Mouse (Mus musculus) kidney, adult 2 months (tissue): ENCODE measurements around the gene Anln. TPM values are rescaled to one million over a fixed set of nuclear protein-coding genes. Genes with fewer than 3 reads are reported as not detected.

Source experiments
- DNase-seq: peaks from one replicate; pipeline ENCODE4 v3.0.0; 2021
- H3K27ac ChIP-seq: fragments of 200-500 bp; 2 replicates; pipeline ENCODE4 v1.5.1; 2012; ENCODE audit warnings: low read depth, low read length, control low read depth, inconsistent platforms; ENCODE audit not compliant: insufficient read depth
- H3K27me3 ChIP-seq: fragments of 200-500 bp; replicated peaks from 2 replicates; pipeline ENCODE4 v1.6.1; 2012; ENCODE audit warnings: mild to moderate bottlenecking, moderate library complexity, low read length, inconsistent platforms; ENCODE audit not compliant: control insufficient read depth, insufficient read depth
- H3K36me3 ChIP-seq: fragments of 200-500 bp; 2 replicates; pipeline ENCODE4 v1.6.1; 2012; ENCODE audit warnings: mild to moderate bottlenecking, moderate library complexity, low read length, inconsistent platforms; ENCODE audit not compliant: control insufficient read depth, insufficient read depth
- H3K4me1 ChIP-seq: fragments of 200-500 bp; 2 replicates; pipeline ENCODE4 v1.6.1; 2011; ENCODE audit warnings: low read length; ENCODE audit not compliant: control insufficient read depth, insufficient read depth
- H3K4me3 ChIP-seq: fragments of 200-500 bp; 2 replicates; pipeline ENCODE4 v1.5.1; 2011; ENCODE audit warnings: mild to moderate bottlenecking, low read depth, low read length, control low read depth; ENCODE audit not compliant: insufficient read depth
- CTCF ChIP-seq: fragments of 200-500 bp; conservative IDR thresholded peaks from 2 replicates; pipeline ENCODE4 v1.5.1; 2011; ENCODE audit warnings: low read depth, mild to moderate bottlenecking, control low read depth, low read length, moderate library complexity, mixed read lengths; ENCODE audit not compliant: insufficient read depth, insufficient read length
- POLR2A ChIP-seq: fragments of 200-500 bp; IDR thresholded peaks from one replicate; pipeline ENCODE4 v1.6.1; 2011; ENCODE audit warnings: low read depth, low read length, control low read depth
- WGBS: fragments of 180-500 bp; shearing (Covaris S2); methylation state at CpG from one replicate; pipeline ENCODE4 v1.1.7; 2018; 5-methylcytosine and 5-hydroxymethylcytosine counted together
- polyA plus RNA-seq: library from polyadenylated mRNA; depleted of rRNA; stranded (reverse); fragments of >200 nt; gene quantifications from 2 replicates; pipeline ENCODE4 v1.2.3, GENCODE M21; 2012; rRNA removed

The Anln gene
- polyA plus RNA-seq, result 0.33 and 0.44 TPM in 2 replicates

- Histone ChIP-seq H3K4me3 (peak within 1 kb of the TSS; percentile 64), H3K27me3 (no peaks in the 10 kb centered on the region), H3K27ac (peak within 1 kb of the TSS; percentile 48), H3K4me1 (no peaks in the 10 kb centered on the region; the same call in 1 of the 2 replicates), H3K36me3 (no peaks in the 10 kb centered on the region)
- DNase-seq, result peak; percentile 95
- under 1% methylated on average over 44 of the region's 44 CpGs for WGBS
- TF ChIP-seq POLR2A, result peak; percentile 96
- TF ChIP-seq CTCF, result no peak
These were observed at the start of gene Anln for GRCm38 (mm10) chr9:22389021-22389476. Gene Anln, minus strand, starts transcription at chr9:22389188.

DNA sequence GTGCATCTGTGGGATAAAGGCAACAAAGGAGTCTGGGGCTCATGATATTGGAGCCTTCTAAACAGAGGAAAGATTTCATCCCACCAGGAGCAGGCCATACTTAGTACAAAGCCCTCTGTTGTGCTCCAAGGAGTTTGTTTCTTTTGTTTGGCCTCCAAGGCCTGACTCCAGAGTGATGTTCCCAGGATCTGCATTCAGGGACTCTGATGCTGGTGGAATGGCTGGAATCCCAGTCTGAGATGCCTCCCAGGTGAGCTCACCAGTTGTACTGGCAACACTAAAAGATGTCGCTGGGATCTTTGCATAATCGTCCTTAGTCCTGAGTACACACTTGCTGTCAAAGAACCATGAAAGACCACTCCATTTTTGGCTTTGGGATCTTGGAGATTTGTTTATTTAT is 45.1 kb upstream of the Anln start:
- TF ChIP-seq CTCF (no peak), POLR2A (no peak)
- WGBS, result 93% methylated on average over 2 of the region's 2 CpGs

GRCm38 (mm10) chr9:22433221-22433620 is 44.2 kb upstream of the Anln start:
- H3K27ac ChIP-seq, result no peak overlapping the region
- DNase-seq, result no peak
- H3K4me1 ChIP-seq, result no peaks in the 10 kb centered on the region
- TF ChIP-seq CTCF (no peak), POLR2A (no peak)
- H3K27me3 ChIP-seq, result no peaks in the 10 kb centered on the region
- H3K4me3 ChIP-seq, result no peak overlapping the region
- WGBS, result 74% methylated on average over 2 of the region's 2 CpGs
- H3K36me3 ChIP-seq, result no peaks in the 10 kb centered on the region

More for the DNA sequence above, 45.1 kb upstream of the Anln start:
- no peak for DNase-seq
- Histone ChIP-seq H3K4me1 (no peaks in the 10 kb centered on the region), H3K4me3 (no peak overlapping the region), H3K27ac (no peak overlapping the region), H3K36me3 (no peaks in the 10 kb centered on the region), H3K27me3 (no peaks in the 10 kb centered on the region)

GRCm38 (mm10) chr9:22430315-22430840 is 41.4 kb upstream of the Anln start:
- H3K4me1 ChIP-seq, result no peaks in the 10 kb centered on the region
- no peaks in the 10 kb centered on the region for H3K36me3 ChIP-seq
- WGBS, result 20% methylated on average over 5 of the region's 5 CpGs
- no peaks in the 10 kb centered on the region for H3K27me3 ChIP-seq
- TF ChIP-seq CTCF, result no peak
- TF ChIP-seq POLR2A, result no peak
- no peak overlapping the region for H3K27ac ChIP-seq
- no peak overlapping the region for H3K4me3 ChIP-seq
- DNase-seq, result no peak

GRCm38 (mm10) chr9:22429533-22430241 is 40.7 kb upstream of the Anln start:
- no peaks in the 10 kb centered on the region for H3K27me3 ChIP-seq
- WGBS, result 25% methylated on average over 15 of the region's 15 CpGs
- no peaks in the 10 kb centered on the region for H3K36me3 ChIP-seq
- no peak overlapping the region for H3K27ac ChIP-seq
- TF ChIP-seq CTCF, result no peak; the same call in 1 of the 2 replicates
- no peak for TF ChIP-seq POLR2A
- H3K4me1 ChIP-seq, result no peaks in the 10 kb centered on the region
- DNase-seq, result peak; percentile 47
- H3K4me3 ChIP-seq, result no peak overlapping the region

- H3K36me3 ChIP-seq, result no peaks in the 10 kb centered on the region
- H3K4me3 ChIP-seq, result no peak overlapping the region
- no peaks in the 10 kb centered on the region for H3K27me3 ChIP-seq
- WGBS, result 88% methylated on average over 14 of the region's 14 CpGs
- DNase-seq, result no peak
- no peak overlapping the region for H3K27ac ChIP-seq
- H3K4me1 ChIP-seq, result no peaks in the 10 kb centered on the region
- TF ChIP-seq CTCF (no peak), POLR2A (no peak)
These were observed 39.9 kb upstream of the Anln start for GRCm38 (mm10) chr9:22428666-22429410.

DNA sequence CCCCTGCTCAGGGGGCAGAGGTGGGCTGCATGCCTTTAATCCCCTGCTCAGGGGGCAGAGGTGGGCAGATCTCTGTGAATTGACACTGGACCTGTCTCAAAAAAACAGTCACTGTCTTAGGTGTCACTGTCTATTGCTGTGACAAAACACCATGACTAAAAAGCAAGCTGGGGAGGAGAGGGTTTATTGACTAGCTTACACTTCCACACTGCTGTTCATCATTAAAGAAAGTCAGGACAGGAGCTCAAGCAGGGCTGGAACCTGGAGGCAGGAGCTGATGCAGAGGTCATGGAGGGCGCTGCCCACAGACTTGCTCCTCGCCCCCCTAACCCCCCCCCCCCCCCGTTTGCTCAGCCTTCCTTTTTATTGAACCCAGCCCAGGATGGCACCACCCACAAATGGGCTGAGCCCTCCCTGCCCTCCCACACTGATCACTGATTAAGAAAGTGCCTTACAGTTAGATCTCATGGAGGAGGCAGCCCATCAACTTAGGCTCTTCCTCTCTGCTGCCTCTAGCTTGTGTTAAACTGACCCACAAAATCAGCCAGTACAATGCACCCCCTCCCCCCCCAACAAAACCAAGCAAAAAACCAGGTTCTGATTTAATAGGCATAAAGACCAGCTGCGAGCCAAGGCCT is 39.2 kb upstream of the Anln start:
- H3K27me3 ChIP-seq, result no peaks in the 10 kb centered on the region
- no peaks in the 10 kb centered on the region for H3K4me1 ChIP-seq
- TF ChIP-seq CTCF, result no peak
- no peak for TF ChIP-seq POLR2A
- no peaks in the 10 kb centered on the region for H3K36me3 ChIP-seq
- H3K4me3 ChIP-seq, result no peak overlapping the region
- WGBS, result 73% methylated on average over 4 of the region's 4 CpGs
- DNase-seq, result no peak
- no peak overlapping the region for H3K27ac ChIP-seq
